Mouse (Mus musculus) lung, postnatal 0 days (tissue): ENCODE results near the gene Sema7a.

ENCODE experiments used
- CTCF ChIP-seq: IDR thresholded peaks from 2 replicates; pipeline ENCODE4 v1.5.1; 2016; ENCODE audit warnings: antibody characterized with exemption, mild to moderate bottlenecking
- EP300 ChIP-seq: IDR thresholded peaks from 2 replicates; pipeline ENCODE4 v1.6.1; 2016; ENCODE audit warnings: antibody characterized with exemption, mild to moderate bottlenecking, control low read depth

GRCm38 (mm10) chr9:57989309-57989708, 49.4 kb downstream of the Sema7a start:
- no peak for TF ChIP-seq CTCF
- no peak for TF ChIP-seq EP300
